Mouse (Mus musculus): ENCODE results near the gene Spats2l. TPM values are rescaled to one million over a fixed set of nuclear protein-coding genes. Genes with fewer than 3 reads are reported as not detected.
A peak's percentile ranks its signal among the peaks of the same experiment; 100 is the strongest.

The Spats2l gene
- total and polyA plus RNA-seq, 3 experiments, result 3.0 to 6.6 (median 6.0) TPM

- DNase-seq, result no peak
Observed at GRCm38 (mm10) chr1:57971588-57971987, 197.6 kb downstream of the Spats2l start.

- no peak for DNase-seq
Observed at GRCm38 (mm10) chr1:57976860-57977259, 202.9 kb downstream of the Spats2l start.

- DNase-seq, result peak; percentile 22
Observed at GRCm38 (mm10) chr1:57989052-57989600, 215.2 kb downstream of the Spats2l start.

GRCm38 (mm10) chr1:57991277-57991676, 217.3 kb downstream of the Spats2l start:
- DNase-seq, result no peak

- DNase-seq, result peak; percentile 92
Observed at GRCm38 (mm10) chr1:57995432-57996132, 221.6 kb downstream of the Spats2l start, which contains the start of gene Sgo2a. TSS of gene Sgo2a (plus strand) at chr1:57995971.

GRCm38 (mm10) chr1:57996133-57996615, 222.2 kb downstream of the Spats2l start:
- no peak for DNase-seq

Other genes starting within 250 kb of the Spats2l start
- under 1 TPM; 0.66 TPM for gene Sgo2a, start 221.8 kb downstream of the Spats2l start, total RNA-seq (2021)
- gene Sgo2a, start 221.8 kb downstream of the Spats2l start, polyA plus RNA-seq (2012; rRNA removed), result 0.11 and 0.13 TPM in 2 replicates
- 10 to 100 TPM in 1 of 2 experiments, 1 to 10 TPM in 1; 8.4 to 10.9 TPM for gene Kctd18, start 244.8 kb downstream of the Spats2l start, total RNA-seq (2021)
- gene Kctd18, start 244.8 kb downstream of the Spats2l start, polyA plus RNA-seq (2012; rRNA removed), result 4.2 TPM in 2 replicates